In the genomic region with DNA sequence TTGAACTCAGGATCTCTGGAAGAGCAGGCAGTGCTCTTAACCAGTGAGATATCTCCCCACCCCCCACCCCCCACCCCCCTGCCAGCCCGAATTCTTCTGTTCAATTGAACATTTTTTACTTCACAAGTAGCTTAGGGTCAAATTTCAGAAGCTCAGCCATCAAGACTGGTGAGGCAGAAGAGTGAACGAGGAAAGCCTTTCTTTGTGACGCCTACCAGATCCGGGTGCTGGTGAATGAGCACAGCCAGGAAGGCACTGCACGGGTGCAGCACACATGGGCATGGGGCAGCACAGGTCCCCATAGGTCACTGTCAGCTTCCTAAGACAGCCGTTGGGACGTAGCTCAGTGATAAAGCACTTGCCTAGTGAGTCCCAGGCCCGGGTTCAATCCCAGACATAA, we compare ENCODE assay signal across 13 mouse cellular contexts.
"Had no signal": no experiment of that assay in that cellular context is flagged by ENCODE, and none has a peak within 500 bp of the region (broad histone marks: within the 10 kb centered on the region; RNA-seq: fewer than 3 reads in every experiment).

No protein-coding gene starts in this region.

- H3K4me2 ChIP-seq: kidney, embryonic 15.5 days; liver, embryonic 11.5 days; liver, embryonic 15.5 days; neural tube, embryonic 12.5 days had no signal

- H3K9me3 ChIP-seq: kidney, embryonic 15.5 days; limb, embryonic 10.5 days; liver, embryonic 15.5 days; megakaryocyte, embryonic 14.5 days had no signal

- H3K4me1 ChIP-seq: liver, embryonic 15.5 days had no signal

- H3K27me3 ChIP-seq: kidney, embryonic 15.5 days; liver, embryonic 15.5 days; neural tube, embryonic 12.5 days had no signal

- H3K36me3 ChIP-seq: liver, embryonic 15.5 days had no signal

- H3K27ac ChIP-seq: kidney, embryonic 15.5 days; limb, embryonic 10.5 days; liver, embryonic 15.5 days; macrophage; neural tube, embryonic 12.5 days; stomach, postnatal 0 days had no signal

- H3K4me3 ChIP-seq: kidney, embryonic 15.5 days; limb, embryonic 10.5 days; liver, embryonic 15.5 days; megakaryocyte, embryonic 14.5 days; neural tube, embryonic 12.5 days had no signal

- H3K9ac ChIP-seq: kidney, embryonic 15.5 days; liver, embryonic 15.5 days; neural tube, embryonic 12.5 days had no signal

- DNase-seq: kidney, postnatal 14 days; lung, adult 2 months; lung, postnatal 10 days; midbrain, embryonic 14.5 days; thymus, postnatal 4 days had no signal
